Mouse (Mus musculus) spleen, postnatal 0 days (tissue): Measurements from ENCODE around the gene Gpr158. TPM values are rescaled to one million over a fixed set of nuclear protein-coding genes. Genes with fewer than 3 reads are reported as not detected.

Experiments used
- polyA plus RNA-seq: library from polyadenylated mRNA; unstranded; fragments of >200 nt; fragmentation: Nextera tagmentation; extraction: Ambion mirVana; gene quantifications from 2 replicates; pipeline ENCODE4 v1.2.1, GENCODE M21; 2015

Gene Gpr158
- polyA plus RNA-seq, result not detected in 2 replicates

DNA sequence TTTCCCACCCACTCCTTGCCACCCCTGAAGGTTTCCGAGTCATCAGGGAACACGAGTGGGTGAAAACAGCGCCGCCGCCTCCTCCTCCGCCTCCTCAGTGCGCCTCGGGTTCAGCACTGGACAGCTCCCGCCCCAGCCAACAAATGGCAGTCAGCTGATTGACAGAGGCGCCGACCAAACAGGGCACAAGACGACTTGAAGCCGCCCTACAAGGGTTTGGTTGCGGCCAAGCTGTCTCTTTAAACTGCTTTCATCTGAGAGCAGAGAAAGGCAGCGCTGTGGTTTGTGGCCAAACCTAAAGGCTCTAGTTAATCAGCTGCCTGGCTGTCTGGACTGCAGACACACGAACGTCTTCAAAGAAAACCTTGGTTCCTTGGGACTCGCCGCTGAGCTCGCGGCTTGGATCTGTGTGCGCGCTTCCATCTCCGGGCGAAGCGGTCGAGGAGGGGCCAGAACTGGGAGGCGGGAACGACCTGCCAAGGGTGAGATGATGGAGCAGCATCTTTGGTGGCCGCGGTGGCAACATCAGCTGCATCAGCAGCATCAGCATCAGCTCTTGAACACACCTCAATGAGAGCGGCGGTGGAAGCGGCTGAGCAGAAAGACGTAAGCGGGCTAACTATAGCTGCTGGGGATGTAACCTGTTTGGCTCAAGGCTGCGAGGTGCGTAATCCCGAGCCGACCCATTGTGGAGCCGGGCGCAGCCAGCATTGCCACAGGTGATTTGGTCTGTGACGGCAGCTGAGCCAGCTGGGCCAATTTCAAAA lies at the start of gene Gpr158:
TSS of gene Gpr158 (plus strand) at position 198 of the 767 bp plus-strand sequence.

Other genes starting within 250 kb of the Gpr158 start
- 0.30 and 0.36 TPM in 2 replicates for gene Enkur, start 162.2 kb upstream of the Gpr158 start, polyA plus RNA-seq
- 1.4 and 1.8 TPM in 2 replicates for gene Thnsl1, start 161.8 kb upstream of the Gpr158 start, polyA plus RNA-seq